Mouse (Mus musculus): ENCODE results near the gene Cluh.

DNA sequence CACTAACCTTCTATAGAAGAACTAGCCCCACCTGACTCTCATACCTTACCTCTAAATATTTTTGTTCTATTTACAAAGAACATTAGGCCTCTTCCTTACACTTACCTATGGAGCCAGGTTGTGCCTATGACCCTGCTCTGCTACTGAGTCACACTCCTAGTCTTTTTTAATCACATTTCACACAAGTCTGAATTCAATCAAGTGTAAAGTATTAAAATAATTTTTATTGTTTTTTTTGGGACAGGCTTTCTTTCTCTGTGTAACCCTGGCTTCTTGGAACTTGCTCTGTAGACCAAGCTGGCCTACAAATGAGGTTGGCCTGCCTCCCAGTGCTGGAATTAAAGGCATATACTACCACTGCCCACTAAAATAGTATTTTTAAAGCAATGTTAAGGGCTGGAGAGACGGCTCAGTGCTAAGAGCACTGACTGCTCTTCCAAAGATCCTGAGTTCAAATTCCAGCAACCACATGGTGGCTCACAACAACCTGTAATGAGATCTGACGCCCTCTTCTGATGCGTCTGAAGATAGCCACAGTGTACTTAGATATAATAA is 66.8 kb downstream of the Cluh start:
- TF ChIP-seq POLR2A (IDR thresholded peaks at IDR 0.05; ENCODE audit: borderline replicate concordance, insufficient read depth, low read length) (no peak), CTCF (IDR thresholded peaks at IDR 0.05; ENCODE audit: borderline replicate concordance, insufficient read depth, low read depth, low read length) (no peak)
